Mouse (Mus musculus) neural tube, embryonic 11.5 days (tissue): ENCODE measurements around the gene Lap3. TPM values are rescaled to one million over a fixed set of nuclear protein-coding genes. Genes with fewer than 3 reads are reported as not detected.

Experiments
- ATAC-seq: fragments of 200-750 bp; cut with Nextera tagmentation; 2 replicates; pipeline ENCODE4 v1.8.0; 2017; ENCODE audit warnings: moderate number of reproducible peaks, mild to moderate bottlenecking, moderate TSS enrichment, moderate library complexity; ENCODE audit not compliant: insufficient read depth, low FRiP score, low TSS enrichment
- DNase-seq: peaks from one replicate; pipeline ENCODE4 v3.0.0-alpha.2; 2015; ENCODE audit warnings: low spot score
- H3K27ac ChIP-seq: fragments of 300-500 bp; sonication (generic); 2 replicates; pipeline ENCODE4 v1.5.1; 2014; ENCODE audit warnings: low read depth, mild to moderate bottlenecking, low read length
- H3K27me3 ChIP-seq: fragments of 300-500 bp; sonication (generic); 2 replicates; pipeline ENCODE4 v1.6.1; 2014; ENCODE audit warnings: mild to moderate bottlenecking, low read length, mixed read lengths; ENCODE audit not compliant: control insufficient read depth, insufficient read depth
- H3K36me3 ChIP-seq: fragments of 300-500 bp; sonication (generic); 2 replicates; pipeline ENCODE4 v1.6.1; 2014; ENCODE audit warnings: mild to moderate bottlenecking, low read length, moderate library complexity, mixed read lengths; ENCODE audit not compliant: control insufficient read depth, insufficient read depth
- H3K4me1 ChIP-seq: fragments of 300-500 bp; sonication (generic); 2 replicates; pipeline ENCODE4 v1.6.1; 2014; ENCODE audit warnings: low read length, mixed read lengths; ENCODE audit not compliant: control insufficient read depth, insufficient read depth
- H3K4me2 ChIP-seq: fragments of 300-500 bp; sonication (generic); 2 replicates; pipeline ENCODE4 v1.6.1; 2014; ENCODE audit warnings: low read depth, mild to moderate bottlenecking, moderate library complexity
- H3K4me3 ChIP-seq: fragments of 300-500 bp; sonication (generic); 2 replicates; pipeline ENCODE4 v1.5.1; 2014; ENCODE audit warnings: low read depth, low read length
- H3K9ac ChIP-seq: fragments of 300-500 bp; sonication (generic); 2 replicates; pipeline ENCODE4 v1.6.1; 2014; ENCODE audit warnings: mild to moderate bottlenecking, low read length
- H3K9me3 ChIP-seq: fragments of 300-500 bp; sonication (generic); 2 replicates; pipeline ENCODE4 v1.6.1; 2016; ENCODE audit warnings: low read length; ENCODE audit not compliant: control insufficient read depth
- WGBS: fragments of 180-500 bp; shearing (Covaris S2); extraction: QIAGEN DNeasy Blood & Tissue Kit; methylation state at CpG from one replicate; pipeline ENCODE4 v1.1.7; 2014; 5-methylcytosine and 5-hydroxymethylcytosine counted together
- polyA plus RNA-seq: library from polyadenylated mRNA; unstranded; fragments of >200 nt; fragmentation: Nextera tagmentation; extraction: Ambion mirVana; gene quantifications from 2 replicates; pipeline ENCODE4 v1.2.1, GENCODE M21; 2014

Gene Lap3
- polyA plus RNA-seq, 1 experiment from 2014 or later: 76.3 TPM

- ATAC-seq: no peak
- WGBS: 94% methylated on average over 4 of the region's 4 CpGs
- DNase-seq: no peak
- no peak overlapping the region for H3K4me2 ChIP-seq
- H3K27me3 ChIP-seq: no peaks in the 10 kb centered on the region
- H3K36me3 ChIP-seq: peaks cover 5% of the 10 kb centered on the region
- no peak overlapping the region for H3K9ac ChIP-seq
- H3K4me3 ChIP-seq: no peak overlapping the region
- no peaks in the 10 kb centered on the region for H3K4me1 ChIP-seq
- H3K9me3 ChIP-seq: no peaks in the 10 kb centered on the region
- no peak overlapping the region for H3K27ac ChIP-seq
Measured at GRCm38 (mm10) chr5:45526338-45526737, 33.2 kb downstream of the Lap3 start.

- H3K9ac ChIP-seq: no peak overlapping the region
- peak; percentile 36 for DNase-seq
- no peak overlapping the region for H3K4me2 ChIP-seq
- no peaks in the 10 kb centered on the region for H3K4me1 ChIP-seq
- no peaks in the 10 kb centered on the region for H3K9me3 ChIP-seq
- 91% methylated on average over 3 of the region's 3 CpGs for WGBS
- no peak overlapping the region for H3K27ac ChIP-seq
- H3K4me3 ChIP-seq: no peak overlapping the region
- H3K27me3 ChIP-seq: no peaks in the 10 kb centered on the region
- peaks cover 5% of the 10 kb centered on the region for H3K36me3 ChIP-seq
- no peak for ATAC-seq
Measured at GRCm38 (mm10) chr5:45529696-45530095, 36.5 kb downstream of the Lap3 start.

GRCm38 (mm10) chr5:45534319-45535098 lies 41.3 kb downstream of the Lap3 start:
- WGBS: 4% methylated on average over 15 of the region's 17 CpGs
- no peak overlapping the region for H3K4me3 ChIP-seq
- DNase-seq (peak; percentile 68), ATAC-seq (peak; percentile 70)
- H3K4me2 ChIP-seq: no peak overlapping the region
- H3K9me3 ChIP-seq: no peaks in the 10 kb centered on the region
- H3K9ac ChIP-seq: no peak overlapping the region
- no peaks in the 10 kb centered on the region for H3K4me1 ChIP-seq
- no peak overlapping the region for H3K27ac ChIP-seq
- no peaks in the 10 kb centered on the region for H3K27me3 ChIP-seq
- no peaks in the 10 kb centered on the region; the same call in 1 of the 2 replicates for H3K36me3 ChIP-seq

- no peak overlapping the region for H3K27ac ChIP-seq
- no peaks in the 10 kb centered on the region for H3K27me3 ChIP-seq
- ATAC-seq: no peak
- H3K4me3 ChIP-seq: no peak overlapping the region
- WGBS: 67% methylated on average over 4 of the region's 4 CpGs
- H3K4me1 ChIP-seq: no peaks in the 10 kb centered on the region
- no peak overlapping the region for H3K9ac ChIP-seq
- H3K4me2 ChIP-seq: no peak overlapping the region
- no peaks in the 10 kb centered on the region for H3K9me3 ChIP-seq
- H3K36me3 ChIP-seq: no peaks in the 10 kb centered on the region; the same call in 1 of the 2 replicates
- DNase-seq: no peak
Measured at GRCm38 (mm10) chr5:45535177-45535576, 42.0 kb downstream of the Lap3 start.

- no peak overlapping the region for H3K9ac ChIP-seq
- WGBS: 63% methylated on average over 10 of the region's 10 CpGs
- peak; percentile 17 for DNase-seq
- no peaks in the 10 kb centered on the region for H3K4me1 ChIP-seq
- H3K27me3 ChIP-seq: no peaks in the 10 kb centered on the region
- H3K27ac ChIP-seq: no peak overlapping the region
- no peak overlapping the region for H3K4me3 ChIP-seq
- no peak for ATAC-seq
- H3K36me3 ChIP-seq: no peaks in the 10 kb centered on the region
- no peak overlapping the region for H3K4me2 ChIP-seq
- H3K9me3 ChIP-seq: no peaks in the 10 kb centered on the region
Measured at GRCm38 (mm10) chr5:45539502-45539901, 46.3 kb downstream of the Lap3 start.

GRCm38 (mm10) chr5:45543374-45543773 lies 50.2 kb downstream of the Lap3 start:
- Histone ChIP-seq H3K4me3 (no peak overlapping the region), H3K9me3 (no peaks in the 10 kb centered on the region), H3K9ac (no peak overlapping the region), H3K27me3 (no peaks in the 10 kb centered on the region), H3K36me3 (no peaks in the 10 kb centered on the region), H3K27ac (no peak overlapping the region), H3K4me2 (no peak overlapping the region), H3K4me1 (no peaks in the 10 kb centered on the region)
- WGBS: 55% methylated on average over 5 of the region's 5 CpGs
- ATAC-seq (no peak), DNase-seq (no peak)

- Histone ChIP-seq H3K4me1 (no peaks in the 10 kb centered on the region), H3K27ac (no peak overlapping the region), H3K27me3 (no peaks in the 10 kb centered on the region), H3K4me3 (no peak overlapping the region), H3K9me3 (no peaks in the 10 kb centered on the region), H3K9ac (no peak overlapping the region), H3K36me3 (no peaks in the 10 kb centered on the region), H3K4me2 (no peak overlapping the region)
- ATAC-seq (no peak), DNase-seq (no peak)
- WGBS: 86% methylated on average over 1 of the region's 1 CpGs
Measured at GRCm38 (mm10) chr5:45549586-45549985, 56.4 kb downstream of the Lap3 start.

Other genes starting within 250 kb of the Lap3 start
- gene Qdpr, start 43.1 kb upstream of the Lap3 start, polyA plus RNA-seq: 95.8 and 101 TPM in 2 replicates
- not detected in 2 replicates for gene Clrn2, start 39.6 kb upstream of the Lap3 start, polyA plus RNA-seq
- gene Med28, start 26.9 kb downstream of the Lap3 start, polyA plus RNA-seq: 281 and 285 TPM in 2 replicates
- 1.3 and 1.9 TPM in 2 replicates for gene Fam184b, start 146.2 kb downstream of the Lap3 start, polyA plus RNA-seq
- 70.4 and 73.0 TPM in 2 replicates for gene Ncapg, start 176.5 kb downstream of the Lap3 start, polyA plus RNA-seq